ENCODE assay signal across 26 mouse cellular contexts in the genomic region with DNA sequence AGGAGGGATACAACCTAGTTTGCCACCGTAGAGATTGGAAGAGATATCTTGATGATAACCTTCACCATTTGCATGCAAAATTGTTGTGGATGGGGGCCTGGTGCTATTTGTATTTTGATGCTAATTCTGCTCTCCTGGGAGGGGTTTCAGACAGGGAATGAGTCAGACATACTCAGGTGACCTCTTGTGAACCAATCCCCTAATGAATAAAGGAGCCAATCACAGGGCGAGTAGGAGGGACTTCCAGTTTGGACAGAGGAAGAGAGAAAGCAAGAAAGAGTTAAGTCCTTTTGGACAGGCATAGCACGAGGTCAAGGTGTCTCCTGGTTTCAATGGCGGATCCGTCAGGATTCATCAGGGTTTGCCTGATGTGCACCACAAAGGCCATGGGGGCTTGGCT. TPM values are rescaled to one million over a fixed set of nuclear protein-coding genes. Genes with fewer than 3 reads are reported as not detected.
DNase-seq lines count a peak whose midpoint lies in the region; ATAC-seq and TF ChIP-seq lines count a peak whose summit lies in the region.
"Had no signal": no experiment of that assay in that cellular context is flagged by ENCODE, and none has a peak within 500 bp of the region (broad histone marks: within the 10 kb centered on the region; RNA-seq: fewer than 3 reads in every experiment).

No protein-coding gene starts in this region.

- no peak overlapping the region for H3K4me2 ChIP-seq in midbrain, embryonic 11.5 days
- H3K4me2 ChIP-seq in midbrain, embryonic 15.5 days, result no peak overlapping the region
- H3K4me2 ChIP-seq: embryonic facial prominence, embryonic 12.5 days; forebrain, embryonic 12.5 days had no signal

- 80% methylated on average over 5 of the region's 5 CpGs for WGBS in midbrain, embryonic 11.5 days
- 87% methylated on average over 5 of the region's 5 CpGs for WGBS in midbrain, embryonic 15.5 days
- WGBS in lung, adult 2 months, result 89% methylated on average over 5 of the region's 5 CpGs
- 87% methylated on average over 5 of the region's 5 CpGs for WGBS in limb, embryonic 10.5 days

- no peaks in the 10 kb centered on the region for H3K27me3 ChIP-seq in midbrain, embryonic 11.5 days (ENCODE audit: control insufficient read depth, insufficient read depth, low read length)
- no peaks in the 10 kb centered on the region for H3K27me3 ChIP-seq in midbrain, embryonic 15.5 days (replicated peaks)
- H3K27me3 ChIP-seq in limb, embryonic 10.5 days (ENCODE audit: low read depth, poor library complexity, severe bottlenecking), result no peaks in the 10 kb centered on the region
- H3K27me3 ChIP-seq: CH12.LX; embryonic facial prominence, embryonic 12.5 days; forebrain, embryonic 12.5 days; Patski had no signal

- no peaks in the 10 kb centered on the region for H3K4me1 ChIP-seq in midbrain, embryonic 11.5 days (ENCODE audit: control insufficient read depth, insufficient read depth, low read length)
- no peaks in the 10 kb centered on the region for H3K4me1 ChIP-seq in midbrain, embryonic 15.5 days
- no peaks in the 10 kb centered on the region for H3K4me1 ChIP-seq in lung, adult 2 months (ENCODE audit: control insufficient read depth, insufficient read depth, low read length)
- H3K4me1 ChIP-seq in limb, embryonic 10.5 days, result no peaks in the 10 kb centered on the region
- H3K4me1 ChIP-seq: embryonic facial prominence, embryonic 10.5 days; embryonic facial prominence, embryonic 12.5 days; forebrain, embryonic 12.5 days had no signal

- no peak for TF ChIP-seq CTCF in lung, adult 2 months (IDR thresholded peaks at IDR 0.05; ENCODE audit: insufficient read depth, low read length)

- no peaks in the 10 kb centered on the region for H3K9me3 ChIP-seq in midbrain, embryonic 11.5 days (ENCODE audit: control insufficient read depth, low read length)
- H3K9me3 ChIP-seq in midbrain, embryonic 15.5 days, result no peaks in the 10 kb centered on the region
- no peaks in the 10 kb centered on the region for H3K9me3 ChIP-seq in limb, embryonic 10.5 days (replicated peaks)
- H3K9me3 ChIP-seq: embryonic facial prominence, embryonic 10.5 days; embryonic facial prominence, embryonic 12.5 days; forebrain, embryonic 12.5 days; G1E had no signal

- DNase-seq in midbrain, embryonic 11.5 days (ENCODE audit: low spot score, missing footprints), result peak; percentile 17
- DNase-seq in ES-CJ7 (ENCODE audit: low read depth, low spot score) (peak; percentile 95), R1 (ENCODE audit: low read depth, low spot score) (peak; percentile 97)
- DNase-seq in lung, adult 2 months, result no peak
- no peak for DNase-seq in lung, postnatal 10 days
- no peak for DNase-seq in limb, embryonic 10.5 days (ENCODE audit: low spot score)
- DNase-seq: adrenal gland, adult 8-10 months; adrenal gland, postnatal 14 days; adrenal gland, postnatal 36 days; B cell, adult 2 months; cerebellum, adult 11-12 months; cerebellum, adult 2 months; cerebellum, adult 9-10 months; cerebellum, postnatal 10 days; cerebellum, postnatal 25 days had no signal

- no peak overlapping the region for H3K27ac ChIP-seq in midbrain, embryonic 11.5 days (ENCODE audit: low read depth, low read length)
- H3K27ac ChIP-seq in midbrain, embryonic 15.5 days, result no peak overlapping the region
- no peak overlapping the region for H3K27ac ChIP-seq in limb, embryonic 10.5 days
- H3K27ac ChIP-seq: embryonic facial prominence, embryonic 10.5 days; embryonic facial prominence, embryonic 12.5 days; forebrain, embryonic 12.5 days had no signal

- no peak for ATAC-seq in midbrain, embryonic 11.5 days (ENCODE audit: low FRiP score)
- no peak for ATAC-seq in midbrain, embryonic 15.5 days (replicated peaks)
- ATAC-seq: activated CD4-positive, CD25-positive, alpha-beta regulatory T cell, adult 4 months; CD4-positive, CD25-positive, alpha-beta regulatory T cell, adult 4 months; forebrain, embryonic 14.5 days; forebrain, embryonic 16.5 days; Patski had no signal

- TF ChIP-seq POLR2A in lung, adult 2 months (IDR thresholded peaks at IDR 0.05; ENCODE audit: borderline replicate concordance, extremely low read depth, low read depth, low read length), result no peak

- H3K4me3 ChIP-seq in midbrain, embryonic 11.5 days (ENCODE audit: low read depth, low read length), result no peak overlapping the region
- H3K4me3 ChIP-seq in midbrain, embryonic 15.5 days, result no peak overlapping the region
- no peak overlapping the region for H3K4me3 ChIP-seq in lung, adult 2 months (replicated peaks; ENCODE audit: extremely low read depth, low read depth, low read length)
- H3K4me3 ChIP-seq in limb, embryonic 10.5 days, result no peak overlapping the region
- H3K4me3 ChIP-seq: embryonic facial prominence, embryonic 10.5 days; embryonic facial prominence, embryonic 12.5 days; forebrain, embryonic 12.5 days had no signal

- H3K36me3 ChIP-seq in midbrain, embryonic 11.5 days (ENCODE audit: control insufficient read depth, insufficient read depth, low read length), result no peaks in the 10 kb centered on the region
- no peaks in the 10 kb centered on the region for H3K36me3 ChIP-seq in midbrain, embryonic 15.5 days (replicated peaks)
- no peaks in the 10 kb centered on the region for H3K36me3 ChIP-seq in limb, embryonic 10.5 days
- H3K36me3 ChIP-seq: embryonic facial prominence, embryonic 10.5 days; embryonic facial prominence, embryonic 12.5 days; forebrain, embryonic 12.5 days; G1E had no signal

- no peak overlapping the region for H3K9ac ChIP-seq in midbrain, embryonic 11.5 days (ENCODE audit: low read length)
- H3K9ac ChIP-seq in midbrain, embryonic 15.5 days, result no peak overlapping the region
- H3K9ac ChIP-seq: embryonic facial prominence, embryonic 12.5 days; forebrain, embryonic 12.5 days had no signal

RNA-seq across cellular contexts. Expression of a gene that starts 27.6 kb away (rescaled TPM):
- 75.9 and 87.4 TPM in 2 replicates for polyA plus RNA-seq in midbrain, embryonic 11.5 days (2014; fragmentation: Nextera tagmentation; extraction: Ambion mirVana)
- 157 and 173 TPM in 2 replicates for polyA plus RNA-seq in midbrain, embryonic 15.5 days (2015; fragmentation: Nextera tagmentation; extraction: Ambion mirVana)
- polyA plus RNA-seq in lung, adult 2 months (2012; rRNA removed), result 22.5 and 37.7 TPM in 2 replicates
- 86.0 and 103 TPM in 2 replicates for polyA plus RNA-seq in limb, embryonic 10.5 days (2016; fragmentation: Nextera tagmentation; extraction: Ambion mirVana)

Comparison
In these comparisons a context has a peak if more than half of its experiments do, and no peak if none do; other contexts are left out.
1. DNase-seq: peak in midbrain, embryonic 11.5 days (single experiment), ES-CJ7 (single experiment) and R1 (single experiment); none in lung, adult 2 months (single experiment), lung, postnatal 10 days (single experiment) and limb, embryonic 10.5 days (single experiment).